Mouse (Mus musculus) naive thymus-derived CD4-positive, alpha-beta T cell, adult 2 months (primary cell): Measurements from ENCODE around the gene Sypl.

ENCODE experiments used
- DNase-seq: peaks from one replicate; pipeline ENCODE4 v3.0.0-alpha.2; 2011; ENCODE audit warnings: low read depth

Gene Sypl

GRCm38 (mm10) chr12:32953596-32954215 lies at the start of gene Sypl:
Sypl (plus strand) TSS chr12:32953891.
- DNase-seq: peak; percentile 98

- DNase-seq: no peak
Observed at GRCm38 (mm10) chr12:32909686-32910085, 44.0 kb upstream of the Sypl start.

DNA sequence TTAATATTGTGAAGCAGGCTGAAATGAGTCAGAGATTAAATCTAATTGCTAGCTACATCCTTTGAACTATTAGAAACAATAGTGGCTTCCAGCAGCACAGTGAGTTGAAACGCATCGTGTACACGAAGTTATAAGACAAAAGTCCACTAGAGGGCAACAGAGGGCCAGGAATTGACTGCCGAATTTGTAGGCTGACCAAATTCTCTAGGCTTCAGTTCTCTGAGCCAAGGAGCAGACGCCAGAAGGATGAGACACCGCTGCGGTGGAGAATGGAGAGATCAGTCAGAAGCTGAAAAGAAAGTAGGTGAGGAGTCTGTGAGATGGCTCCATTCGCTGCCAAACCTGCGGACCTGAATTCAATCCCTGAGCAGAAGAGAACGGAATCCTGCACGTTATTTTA lies 43.6 kb upstream of the Sypl start:
- DNase-seq: peak; percentile 85

- DNase-seq: peak; percentile 76
Observed at GRCm38 (mm10) chr12:32910560-32911194, 43.0 kb upstream of the Sypl start.

DNA sequence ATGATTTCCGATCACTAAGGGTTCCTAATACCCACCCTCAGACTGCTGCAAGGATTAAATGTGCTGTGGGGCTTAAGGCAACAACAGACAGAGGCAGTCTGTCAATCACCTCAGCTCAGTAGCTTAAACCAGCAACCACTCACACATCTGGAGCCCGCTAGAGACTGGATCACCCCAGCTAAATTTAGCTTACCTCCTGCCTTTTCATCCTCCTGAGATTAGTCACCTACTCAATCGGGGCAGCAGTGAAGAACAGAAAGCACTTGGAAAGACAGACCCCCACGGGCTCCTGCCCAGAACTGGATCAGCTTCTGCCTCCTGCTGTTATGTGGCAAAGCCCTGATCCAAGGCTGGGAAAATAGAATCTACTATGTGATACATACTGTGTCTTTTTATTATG lies 42.1 kb upstream of the Sypl start:
- no peak for DNase-seq

DNA sequence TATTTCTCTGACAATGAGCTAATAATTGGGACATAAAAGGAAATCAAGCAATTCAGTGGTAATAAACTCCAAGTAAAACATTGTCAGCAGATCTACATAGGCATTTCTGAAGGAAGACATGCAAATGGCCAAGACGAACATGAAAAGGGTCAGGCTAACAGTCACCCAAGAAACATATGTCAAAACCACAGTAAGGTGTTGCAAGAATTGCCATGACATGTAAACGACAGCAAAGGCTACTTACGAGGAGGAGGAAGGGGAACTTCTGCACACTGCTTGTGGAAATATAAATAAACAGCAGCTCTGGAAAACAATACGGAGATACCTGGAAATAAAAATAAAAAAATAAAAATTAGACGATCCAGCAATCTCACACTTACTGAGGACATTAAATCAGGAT lies 40.9 kb upstream of the Sypl start:
- no peak for DNase-seq

- DNase-seq: no peak
Observed at GRCm38 (mm10) chr12:32918683-32919082, 35.0 kb upstream of the Sypl start.

DNA sequence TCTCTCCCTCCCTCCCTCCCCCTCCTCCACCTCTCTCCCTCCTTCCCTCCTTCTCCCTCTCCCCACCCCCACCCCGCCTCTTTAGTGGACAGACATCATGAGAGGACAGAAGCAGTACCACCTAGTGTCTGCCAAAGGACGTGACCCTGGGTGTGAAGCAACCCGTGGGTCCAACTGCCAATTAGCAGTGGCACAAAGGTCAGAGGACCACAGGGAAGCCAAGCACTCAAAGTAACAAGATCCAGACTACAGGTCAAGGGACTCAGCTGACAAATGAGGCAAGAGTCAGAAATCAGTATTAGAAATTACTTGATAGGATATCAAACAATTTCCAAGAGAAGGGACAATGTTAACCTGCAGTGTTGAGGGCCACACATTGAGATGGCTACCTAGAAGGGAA lies 34.6 kb upstream of the Sypl start:
- no peak for DNase-seq

- DNase-seq: no peak
Observed at GRCm38 (mm10) chr12:32919527-32919926, 34.2 kb upstream of the Sypl start.

DNA sequence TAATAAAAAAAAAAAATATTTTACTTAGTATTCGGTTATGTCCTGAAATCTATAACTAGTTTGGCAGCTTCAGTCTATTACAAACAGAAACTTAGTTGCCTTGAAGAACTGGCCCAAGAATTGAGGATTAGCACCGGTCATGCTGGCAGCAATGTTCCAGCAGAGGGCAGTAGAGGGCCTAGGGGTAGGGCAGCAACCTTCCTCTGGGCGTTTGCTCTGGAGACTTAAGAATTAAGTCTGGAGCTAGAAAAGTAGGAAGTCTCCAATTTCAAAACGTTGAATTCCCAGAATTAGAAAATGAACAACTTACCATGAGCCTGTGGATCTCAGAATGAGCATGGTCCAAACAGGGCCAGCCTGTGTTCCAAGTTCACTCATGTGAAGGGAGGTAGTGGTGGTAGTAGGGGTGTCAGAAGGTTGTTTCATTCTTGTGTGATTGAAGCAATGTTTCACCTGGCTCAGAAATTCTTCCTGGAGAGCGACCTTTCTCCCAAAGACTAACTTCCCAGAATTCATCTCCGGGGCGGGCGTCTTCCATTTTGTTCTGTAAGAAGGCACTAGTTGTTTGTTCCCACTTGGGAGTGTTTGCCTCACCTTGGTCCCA lies 33.4 kb upstream of the Sypl start:
- peak; percentile 83 for DNase-seq

DNA sequence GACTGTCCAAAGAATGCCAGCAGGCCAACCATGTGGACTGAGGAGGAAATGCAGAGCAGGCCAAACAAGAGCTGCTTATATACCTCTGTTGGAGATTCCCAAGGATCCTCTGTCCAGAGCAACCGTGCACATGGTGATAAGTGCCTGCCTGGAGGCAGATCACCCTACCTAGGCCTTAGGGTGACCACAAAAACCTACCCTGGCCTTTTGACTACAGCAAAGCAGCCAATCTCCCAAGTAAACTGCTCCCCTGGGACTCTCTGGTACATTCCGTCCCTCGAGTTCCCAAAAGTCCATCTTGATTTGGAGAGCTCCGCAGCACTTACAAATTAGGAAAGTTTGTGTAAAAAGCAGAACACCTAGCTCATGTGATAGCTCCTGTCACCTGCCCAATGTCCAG lies 32.6 kb upstream of the Sypl start:
- no peak for DNase-seq

DNA sequence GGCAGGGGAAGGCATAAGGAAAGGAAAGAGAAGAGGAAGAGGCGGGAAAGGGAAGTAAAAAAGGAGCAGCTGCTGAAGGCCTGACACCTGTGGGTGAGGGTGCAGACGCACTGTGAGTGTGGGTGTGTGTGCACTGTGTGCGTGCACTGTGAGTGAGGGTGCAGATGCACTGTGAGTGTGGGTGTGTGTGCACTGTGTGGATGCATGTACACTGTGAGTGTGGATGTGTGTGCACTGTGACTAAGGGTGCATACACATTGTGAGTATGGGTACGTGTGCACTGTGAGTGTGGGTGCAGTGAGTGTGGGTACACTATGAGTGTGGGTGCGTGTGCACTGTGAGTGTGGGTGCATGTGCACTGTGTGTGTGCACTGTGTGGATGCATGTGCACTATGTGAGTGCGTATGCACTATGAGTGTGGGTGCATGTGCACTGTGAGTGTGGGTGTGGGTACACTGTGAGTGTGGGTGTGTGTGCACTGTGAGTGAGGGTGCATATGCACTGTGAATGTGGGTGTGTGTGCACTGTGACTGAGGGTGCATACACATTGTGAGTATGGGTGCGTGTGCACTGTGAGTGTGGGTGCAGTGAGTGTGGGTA lies 32.1 kb upstream of the Sypl start:
- DNase-seq: no peak

DNA sequence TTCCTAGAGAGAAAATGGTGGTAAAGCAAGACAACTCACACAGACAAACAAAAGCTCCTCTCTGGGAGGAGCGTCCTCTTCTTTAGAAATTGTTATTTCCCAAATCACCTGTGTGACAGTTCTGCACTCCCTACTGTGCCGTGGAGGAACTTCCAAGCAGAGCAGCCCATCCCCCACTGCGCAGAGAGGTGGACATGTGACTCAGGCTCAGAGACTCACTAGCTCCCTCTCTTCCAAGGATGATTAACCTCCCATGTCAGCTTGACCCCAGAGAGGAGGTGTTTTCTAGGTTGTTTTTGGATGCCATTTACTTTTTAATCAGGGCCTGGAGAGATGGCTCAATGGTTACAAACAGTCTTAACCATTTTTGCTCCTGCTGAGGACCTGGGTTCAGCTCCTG lies 29.4 kb upstream of the Sypl start:
- DNase-seq: no peak

DNA sequence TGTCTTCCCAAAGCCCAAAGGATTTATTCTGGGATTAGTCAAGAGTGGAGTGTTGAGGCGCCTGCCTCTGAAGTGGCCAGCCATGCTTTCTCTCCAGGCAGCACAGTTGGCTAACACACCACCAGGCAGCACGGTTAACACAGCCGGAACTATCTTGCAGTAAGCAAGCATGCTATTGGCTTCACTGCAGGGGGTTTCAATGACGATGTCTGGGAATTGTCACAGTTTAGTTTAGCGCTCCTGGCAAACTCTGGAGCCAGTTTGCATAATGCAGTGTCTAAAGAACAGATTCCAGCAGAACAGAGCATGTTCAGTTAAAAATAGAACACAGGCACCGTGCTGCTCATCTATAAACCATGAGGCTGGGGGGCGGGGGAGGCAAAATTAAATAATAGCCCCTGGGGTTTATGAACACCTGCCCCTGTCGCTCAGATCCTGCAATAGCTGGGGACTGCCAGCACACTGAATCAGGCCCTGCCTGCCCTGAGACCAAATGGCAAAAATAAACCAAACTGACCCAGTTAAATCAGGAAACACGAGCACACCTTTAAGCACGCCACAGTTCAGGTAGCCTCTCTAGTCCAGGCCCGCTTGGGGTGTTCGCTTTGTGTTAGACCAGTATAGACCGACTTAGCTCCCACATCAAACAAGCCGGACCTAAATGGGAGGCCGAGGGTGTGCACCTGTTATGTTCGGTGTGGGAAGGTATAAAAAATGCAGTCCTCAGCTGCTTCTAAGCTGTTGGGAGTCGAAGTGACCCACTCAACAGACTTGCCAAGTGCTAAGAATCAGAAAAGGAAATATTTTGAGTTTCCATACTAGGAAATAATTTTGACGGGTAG lies 27.1 kb upstream of the Sypl start:
- DNase-seq: no peak

DNA sequence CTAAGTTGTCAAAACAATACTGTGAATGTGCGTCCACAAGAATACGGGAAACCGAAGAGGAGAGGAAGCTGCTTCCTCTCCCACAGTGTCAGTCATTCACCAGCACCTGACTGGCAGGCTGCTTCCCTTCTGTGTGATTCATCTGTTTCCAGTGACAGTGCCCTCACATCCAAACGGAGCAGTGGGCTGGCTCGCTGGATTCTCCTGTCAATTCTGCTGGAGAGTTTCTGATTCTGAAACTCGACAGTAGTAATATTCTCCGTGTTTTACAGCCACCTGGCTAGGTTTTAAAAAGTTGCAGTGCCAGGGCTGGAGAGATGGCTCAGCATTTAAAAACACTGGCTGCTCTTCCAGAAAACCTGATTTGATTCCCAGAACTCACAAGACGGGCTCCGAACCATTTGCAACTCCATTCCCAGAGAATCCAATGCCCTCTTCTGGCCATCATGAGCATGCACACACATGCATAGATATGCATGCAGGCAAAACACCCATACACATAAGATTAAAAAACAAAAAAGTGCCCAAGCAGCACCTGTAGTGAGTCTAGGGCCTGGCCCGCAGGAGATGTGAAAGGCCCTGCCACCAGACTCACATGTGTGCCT lies 26.4 kb upstream of the Sypl start:
- no peak for DNase-seq

- no peak for DNase-seq
Observed at GRCm38 (mm10) chr12:32928180-32928579, 25.5 kb upstream of the Sypl start.

GRCm38 (mm10) chr12:32929831-32930513 lies 23.7 kb upstream of the Sypl start:
- DNase-seq: no peak

GRCm38 (mm10) chr12:32930566-32930965 lies 23.1 kb upstream of the Sypl start:
- DNase-seq: no peak

DNA sequence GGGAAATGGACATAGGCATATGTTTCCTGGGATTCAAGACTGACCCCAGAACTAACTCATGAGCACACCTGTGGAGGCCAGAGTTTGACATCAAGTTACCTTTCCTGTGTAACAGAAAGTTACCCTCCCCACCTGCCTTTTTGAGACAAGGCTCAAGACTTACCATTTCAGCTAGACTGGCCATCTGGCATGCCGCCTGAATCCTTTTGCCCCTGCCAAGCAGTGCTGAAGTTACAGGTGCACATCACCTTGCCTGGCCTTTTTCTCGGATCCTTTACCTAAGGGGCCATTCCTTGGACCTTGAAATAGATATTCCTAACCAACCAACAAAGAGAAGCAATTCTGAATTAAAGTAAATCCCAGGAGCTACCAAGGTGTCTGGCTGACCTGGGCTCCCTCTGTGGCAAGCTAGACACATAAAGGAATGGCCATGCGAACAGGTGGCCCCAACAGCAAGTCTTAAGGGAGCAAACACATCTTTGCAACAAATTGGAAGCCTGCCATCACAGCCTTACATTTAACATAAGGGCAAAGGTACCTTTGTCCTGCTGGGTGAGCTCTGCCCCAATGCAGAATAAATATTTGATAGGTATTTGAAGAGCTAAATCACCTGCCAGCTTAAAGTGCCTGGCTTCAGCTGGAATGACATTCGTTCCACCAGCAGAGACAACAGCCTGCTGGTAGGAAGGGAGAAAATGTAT lies 17.3 kb upstream of the Sypl start:
- DNase-seq: no peak

GRCm38 (mm10) chr12:32941141-32941540 lies 12.6 kb upstream of the Sypl start:
- no peak for DNase-seq

GRCm38 (mm10) chr12:32943347-32943746 lies 10.3 kb upstream of the Sypl start:
- DNase-seq: no peak
